In the genomic region with DNA sequence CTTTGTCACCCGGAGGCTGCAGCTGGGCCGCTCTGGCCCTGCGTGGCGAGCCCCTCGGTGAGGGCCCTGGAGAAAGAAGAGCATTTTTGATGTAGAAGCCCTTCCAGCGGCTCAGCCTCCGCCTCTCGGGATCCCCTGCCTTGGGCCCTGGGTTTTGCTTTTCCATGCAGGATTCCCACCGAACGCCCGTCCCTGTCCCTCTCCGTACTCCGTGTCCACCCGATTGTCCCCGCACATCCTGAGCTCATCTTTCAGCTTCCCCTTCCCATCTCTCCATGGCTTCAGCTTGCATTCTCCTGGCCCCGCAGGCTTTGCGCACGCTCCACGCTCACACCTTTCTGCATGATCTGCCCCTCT, we compare ENCODE assay signal across 8 mouse cellular contexts. TPM values are rescaled to one million over a fixed set of nuclear protein-coding genes. Genes with fewer than 3 reads are reported as not detected.
DNase-seq lines count a peak whose midpoint lies in the region; ATAC-seq and TF ChIP-seq lines count a peak whose summit lies in the region.

No protein-coding gene starts in this region.

- no peak for TF ChIP-seq POLR2A in kidney, adult 2 months (IDR thresholded peaks at IDR 0.05; ENCODE audit: low read depth, low read length)
- no peak for TF ChIP-seq POLR2A in bone marrow macrophage, adult 2 months (IDR thresholded peaks at IDR 0.05; ENCODE audit: borderline replicate concordance, low read depth, low read length)

- H3K9ac ChIP-seq in hindbrain, embryonic 12.5 days, result peak overlapping the region; percentile 84
- peak overlapping the region; percentile 90 for H3K9ac ChIP-seq in midbrain, embryonic 12.5 days (replicated peaks)

- H3K9me3 ChIP-seq in hindbrain, embryonic 12.5 days (replicated peaks), result no peaks in the 10 kb centered on the region
- no peaks in the 10 kb centered on the region for H3K9me3 ChIP-seq in midbrain, embryonic 12.5 days

- no peak for ATAC-seq in hindbrain, embryonic 12.5 days (ENCODE audit: low FRiP score)
- ATAC-seq in midbrain, embryonic 12.5 days (ENCODE audit: low FRiP score, low read depth), result peak; percentile 42

- no peak for DNase-seq in kidney, adult 2 months
- no peak for DNase-seq in kidney, adult 8-10 months
- DNase-seq in thymus, postnatal 0 days (ENCODE audit: low spot score), result no peak
- DNase-seq in retina, postnatal 1 day, result no peak
- no peak for DNase-seq in gastrocnemius, adult 18-20 months (ENCODE audit: low spot score)

- H3K27ac ChIP-seq in kidney, adult 2 months (ENCODE audit: insufficient read depth, low read depth, low read length), result 0 out of 2 replicates have a peak overlapping the region, but pooled peaks have one; percentile 95
- H3K27ac ChIP-seq in bone marrow macrophage, adult 2 months (ENCODE audit: insufficient read depth, low read depth, low read length), result peak overlapping the region; percentile 46
- H3K27ac ChIP-seq in hindbrain, embryonic 12.5 days, result peak overlapping the region; percentile 82
- peak overlapping the region; percentile 84 for H3K27ac ChIP-seq in midbrain, embryonic 12.5 days (replicated peaks)

- H3K36me3 ChIP-seq in kidney, adult 2 months (ENCODE audit: control insufficient read depth, insufficient read depth, low read length), result no peaks in the 10 kb centered on the region
- peaks cover 26% of the 10 kb centered on the region for H3K36me3 ChIP-seq in hindbrain, embryonic 12.5 days
- H3K36me3 ChIP-seq in midbrain, embryonic 12.5 days, result peaks cover 34% of the 10 kb centered on the region

- under 1% methylated on average over 19 of the region's 19 CpGs for WGBS in kidney, adult 2 months
- WGBS in hindbrain, embryonic 12.5 days, result 1% methylated on average over 15 of the region's 19 CpGs
- WGBS in midbrain, embryonic 12.5 days, result 1% methylated on average over 18 of the region's 19 CpGs

- peaks cover 13% of the 10 kb centered on the region; the same call in 1 of the 2 replicates for H3K4me1 ChIP-seq in kidney, adult 2 months (ENCODE audit: control insufficient read depth, insufficient read depth, low read length)
- peaks cover 10% of the 10 kb centered on the region for H3K4me1 ChIP-seq in bone marrow macrophage, adult 2 months (ENCODE audit: control insufficient read depth, insufficient read depth, low read length)
- H3K4me1 ChIP-seq in hindbrain, embryonic 12.5 days, result peaks cover 27% of the 10 kb centered on the region
- peaks cover 21% of the 10 kb centered on the region for H3K4me1 ChIP-seq in midbrain, embryonic 12.5 days

- peak overlapping the region; percentile 87 for H3K4me3 ChIP-seq in kidney, adult 2 months (ENCODE audit: insufficient read depth, low read depth, low read length)
- peak overlapping the region; percentile 84 for H3K4me3 ChIP-seq in bone marrow macrophage, adult 2 months (ENCODE audit: insufficient read depth, low read length)
- H3K4me3 ChIP-seq in hindbrain, embryonic 12.5 days, result peak overlapping the region; percentile 84
- H3K4me3 ChIP-seq in midbrain, embryonic 12.5 days, result peak overlapping the region; percentile 88

- H3K4me2 ChIP-seq in hindbrain, embryonic 12.5 days (replicated peaks), result peak overlapping the region; percentile 83
- peak overlapping the region; percentile 86 for H3K4me2 ChIP-seq in midbrain, embryonic 12.5 days (replicated peaks)

- no peak for TF ChIP-seq CTCF in kidney, adult 2 months (conservative IDR thresholded peaks at IDR 0.05; ENCODE audit: insufficient read depth, insufficient read length, low read depth, low read length)
- no peak for TF ChIP-seq CTCF in bone marrow macrophage, adult 2 months (IDR thresholded peaks at IDR 0.05; ENCODE audit: low read depth, low read length)

- H3K27me3 ChIP-seq in kidney, adult 2 months (replicated peaks; ENCODE audit: control insufficient read depth, insufficient read depth, low read length), result no peaks in the 10 kb centered on the region
- no peaks in the 10 kb centered on the region for H3K27me3 ChIP-seq in hindbrain, embryonic 12.5 days
- H3K27me3 ChIP-seq in midbrain, embryonic 12.5 days, result no peaks in the 10 kb centered on the region

RNA-seq across cellular contexts. Expression of a gene that starts 0.3 kb away (rescaled TPM):
- 79.0 and 79.8 TPM in 2 replicates for polyA plus RNA-seq in kidney, adult 2 months (2012; rRNA removed)
- 41.7 and 45.7 TPM in 2 replicates for polyA plus RNA-seq in bone marrow macrophage, adult 2 months (2012; ENCODE audit: insufficient read depth, insufficient read length, missing spikeins)
- 43.6 and 45.8 TPM in 2 replicates for polyA plus RNA-seq in hindbrain, embryonic 12.5 days (2016; fragmentation: Nextera tagmentation; extraction: Ambion mirVana)
- 42.2 and 46.2 TPM in 2 replicates for polyA plus RNA-seq in midbrain, embryonic 12.5 days (2016; fragmentation: Nextera tagmentation; extraction: Ambion mirVana)
- polyA plus RNA-seq in thymus, postnatal 0 days (2015; fragmentation: Nextera tagmentation; extraction: Ambion mirVana), result 25.2 and 26.3 TPM in 2 replicates
- total RNA-seq in gastrocnemius, adult 18-20 months (2021), result 1 to 10 TPM; 6.7 to 7.5 TPM

RNA-seq across cellular contexts. Expression of a gene that starts 26.1 kb away (rescaled TPM):
- 2.6 and 2.7 TPM in 2 replicates for polyA plus RNA-seq in kidney, adult 2 months (2012; rRNA removed)
- polyA plus RNA-seq in bone marrow macrophage, adult 2 months (2012; ENCODE audit: insufficient read depth, insufficient read length, missing spikeins), result 2.2 and 2.8 TPM in 2 replicates
- 41.4 and 43.0 TPM in 2 replicates for polyA plus RNA-seq in hindbrain, embryonic 12.5 days (2016; fragmentation: Nextera tagmentation; extraction: Ambion mirVana)
- polyA plus RNA-seq in midbrain, embryonic 12.5 days (2016; fragmentation: Nextera tagmentation; extraction: Ambion mirVana), result 37.1 and 41.9 TPM in 2 replicates
- polyA plus RNA-seq in thymus, postnatal 0 days (2015; fragmentation: Nextera tagmentation; extraction: Ambion mirVana), result 6.3 and 6.6 TPM in 2 replicates
- 1 to 10 TPM; 3.2 to 3.7 TPM for total RNA-seq in gastrocnemius, adult 18-20 months (2021)

RNA-seq across cellular contexts. Expression of a gene that starts 44.3 kb away (rescaled TPM):
- polyA plus RNA-seq in kidney, adult 2 months (2012; rRNA removed), result 97.1 and 109 TPM in 2 replicates
- 64.3 and 68.0 TPM in 2 replicates for polyA plus RNA-seq in bone marrow macrophage, adult 2 months (2012; ENCODE audit: insufficient read depth, insufficient read length, missing spikeins)
- 24.6 and 25.8 TPM in 2 replicates for polyA plus RNA-seq in hindbrain, embryonic 12.5 days (2016; fragmentation: Nextera tagmentation; extraction: Ambion mirVana)
- polyA plus RNA-seq in midbrain, embryonic 12.5 days (2016; fragmentation: Nextera tagmentation; extraction: Ambion mirVana), result 22.6 and 22.8 TPM in 2 replicates
- 23.8 and 27.3 TPM in 2 replicates for polyA plus RNA-seq in thymus, postnatal 0 days (2015; fragmentation: Nextera tagmentation; extraction: Ambion mirVana)
- total RNA-seq in gastrocnemius, adult 18-20 months (2021), result 10 to 100 TPM; 34.5 to 40.0 TPM

RNA-seq across cellular contexts. Expression of a gene that starts 47.2 kb away (rescaled TPM):
- 1.2 TPM in 2 replicates for polyA plus RNA-seq in kidney, adult 2 months (2012; rRNA removed)
- not detected in 2 replicates for polyA plus RNA-seq in bone marrow macrophage, adult 2 months (2012; ENCODE audit: insufficient read depth, insufficient read length, missing spikeins)
- polyA plus RNA-seq in hindbrain, embryonic 12.5 days (2016; fragmentation: Nextera tagmentation; extraction: Ambion mirVana), result 0.12 TPM in 1 of 2 replicates, not detected in the other
- polyA plus RNA-seq in midbrain, embryonic 12.5 days (2016; fragmentation: Nextera tagmentation; extraction: Ambion mirVana), result 0.11 and 0.14 TPM in 2 replicates
- 0.16 and 0.18 TPM in 2 replicates for polyA plus RNA-seq in thymus, postnatal 0 days (2015; fragmentation: Nextera tagmentation; extraction: Ambion mirVana)
- under 1 TPM in 1 of 2 experiments, not detected in 1; 0.09 TPM for total RNA-seq in gastrocnemius, adult 18-20 months (2021)
